Mouse (Mus musculus): ENCODE data around the gene Gm29049. TPM values are rescaled to one million over a fixed set of nuclear protein-coding genes. Genes with fewer than 3 reads are reported as not detected.

Gm29049 gene
- not detected in 2 replicates for polyA plus RNA-seq (2012; rRNA removed)

DNA sequence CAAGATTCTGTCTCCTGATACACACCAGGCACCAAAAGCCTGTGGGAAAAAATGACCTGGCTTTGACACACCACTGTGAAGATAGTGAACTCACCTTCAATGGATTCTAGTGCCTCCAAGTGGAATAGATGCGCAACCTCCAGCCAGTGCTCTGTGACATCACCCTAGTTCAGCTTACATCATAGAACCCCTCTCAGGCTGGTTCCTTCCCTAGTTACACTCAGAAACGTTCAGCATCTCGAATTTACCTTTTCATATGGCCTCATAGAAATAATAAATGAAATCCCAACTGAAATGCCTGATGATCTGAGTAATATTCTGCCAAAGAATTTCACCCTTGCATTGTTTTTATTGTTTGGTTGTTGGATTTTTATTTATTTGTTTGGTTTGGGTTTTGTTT, at the start of gene Gm29049:
Gm29049 (minus strand) TSS at position 101 of the 400 bp plus-strand sequence.

Other genes with a start within 250 kb of the Gm29049 start
- gene Gm20825, start 74.3 kb upstream of the Gm29049 start, polyA plus RNA-seq (2012; rRNA removed) = not detected in 2 replicates